Mouse (Mus musculus): ENCODE results near the gene Zfp169. TPM values are rescaled to one million over a fixed set of nuclear protein-coding genes. Genes with fewer than 3 reads are reported as not detected.

Gene Zfp169
- polyA plus RNA-seq, 1 experiment: 10.1 TPM

- Histone ChIP-seq H3K4me1 (ENCODE audit: control insufficient read depth, insufficient read depth, insufficient read length) (no peaks in the 10 kb centered on the region), H3K36me3 (ENCODE audit: control insufficient read depth, insufficient read depth, low read length) (no peaks in the 10 kb centered on the region), H3K27me3 (ENCODE audit: control insufficient read depth, insufficient read depth, low read length) (no peaks in the 10 kb centered on the region), H3K27ac (ENCODE audit: insufficient read depth, low read length) (no peak overlapping the region), H3K4me3 (ENCODE audit: extremely low read depth, insufficient read depth, insufficient read length) (no peak overlapping the region)
- TF ChIP-seq POLR2A (IDR thresholded peaks at IDR 0.05; ENCODE audit: low read depth, low read length): no peak
- TF ChIP-seq CTCF (IDR thresholded peaks at IDR 0.05; ENCODE audit: extremely low read depth, insufficient read depth, insufficient read length, insufficient replicate concordance): no peak
- WGBS: 66% methylated on average over 4 of the region's 4 CpGs
- DNase-seq (ENCODE audit: low read depth in 1 of 2, low spot score in 2 of 2): no peak
Observed at GRCm38 (mm10) chr13:48448119-48448518, 65.1 kb downstream of the Zfp169 start.

- TF ChIP-seq CTCF (IDR thresholded peaks at IDR 0.05; ENCODE audit: extremely low read depth, insufficient read depth, insufficient read length, insufficient replicate concordance): no peak
- TF ChIP-seq POLR2A (IDR thresholded peaks at IDR 0.05; ENCODE audit: low read depth, low read length): no peak
- H3K36me3 ChIP-seq (ENCODE audit: control insufficient read depth, insufficient read depth, low read length): no peaks in the 10 kb centered on the region
- no peak for DNase-seq (ENCODE audit: low read depth in 1 of 2, low spot score in 2 of 2)
- H3K4me3 ChIP-seq (ENCODE audit: extremely low read depth, insufficient read depth, insufficient read length): no peak overlapping the region
- no peaks in the 10 kb centered on the region for H3K4me1 ChIP-seq (ENCODE audit: control insufficient read depth, insufficient read depth, insufficient read length)
- 82% methylated on average over 8 of the region's 8 CpGs for WGBS
- no peaks in the 10 kb centered on the region for H3K27me3 ChIP-seq (ENCODE audit: control insufficient read depth, insufficient read depth, low read length)
- H3K27ac ChIP-seq (ENCODE audit: insufficient read depth, low read length): no peak overlapping the region
Observed at GRCm38 (mm10) chr13:48443996-48444395, 69.3 kb downstream of the Zfp169 start.

- H3K36me3 ChIP-seq (ENCODE audit: control insufficient read depth, insufficient read depth, low read length): no peaks in the 10 kb centered on the region
- 76% methylated on average over 5 of the region's 5 CpGs for WGBS
- H3K27ac ChIP-seq (ENCODE audit: insufficient read depth, low read length): no peak overlapping the region
- DNase-seq (ENCODE audit: low read depth in 1 of 2, low spot score in 2 of 2): no peak
- no peaks in the 10 kb centered on the region for H3K27me3 ChIP-seq (ENCODE audit: control insufficient read depth, insufficient read depth, low read length)
- no peak for TF ChIP-seq POLR2A (IDR thresholded peaks at IDR 0.05; ENCODE audit: low read depth, low read length)
- no peak for TF ChIP-seq CTCF (IDR thresholded peaks at IDR 0.05; ENCODE audit: extremely low read depth, insufficient read depth, insufficient read length, insufficient replicate concordance)
- H3K4me3 ChIP-seq (ENCODE audit: extremely low read depth, insufficient read depth, insufficient read length): no peak overlapping the region
- no peaks in the 10 kb centered on the region for H3K4me1 ChIP-seq (ENCODE audit: control insufficient read depth, insufficient read depth, insufficient read length)
Observed at GRCm38 (mm10) chr13:48438321-48438720, 74.9 kb downstream of the Zfp169 start.

Other genes with a start within 250 kb of the Zfp169 start
- not detected in 2 replicates for gene A830005F24Rik, start 119 bp upstream of the Zfp169 start, polyA plus RNA-seq (2012; rRNA removed)
- 0.79 and 0.83 TPM in 2 replicates for gene Ptpdc1, start 112.2 kb upstream of the Zfp169 start, polyA plus RNA-seq (2012; rRNA removed)
- gene Barx1, start 149.5 kb upstream of the Zfp169 start, polyA plus RNA-seq (2012; rRNA removed): 0.46 and 0.92 TPM in 2 replicates